Comparison of ENCODE assay signal across 11 mouse cellular contexts in the genomic region with DNA sequence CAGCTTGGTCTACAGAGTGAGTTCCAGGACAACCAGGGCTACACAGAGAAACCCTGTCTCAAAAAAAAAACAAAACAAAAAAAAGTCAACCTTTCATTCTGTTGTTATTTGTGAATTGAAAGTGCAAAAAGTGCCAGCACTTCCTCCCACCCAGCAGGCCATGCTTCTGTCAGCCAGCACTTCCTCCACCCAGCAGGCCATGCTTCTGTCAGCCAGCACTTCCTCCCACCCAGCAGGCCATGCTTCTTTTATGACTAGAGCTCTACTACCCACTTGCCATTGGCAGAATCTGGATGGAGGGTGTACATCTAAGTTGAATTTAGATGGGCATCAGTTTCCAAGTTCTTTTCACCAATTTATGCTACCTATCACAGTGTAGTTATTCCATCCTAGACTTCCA. TPM values are rescaled to one million over a fixed set of nuclear protein-coding genes. Genes with fewer than 3 reads are reported as not detected.
DNase-seq lines count a peak whose midpoint lies in the region; ATAC-seq lines count a peak whose summit lies in the region.
"Had no signal": no experiment of that assay in that cellular context is flagged by ENCODE, and none has a peak within 500 bp of the region (broad histone marks: within the 10 kb centered on the region; RNA-seq: fewer than 3 reads in every experiment).

No protein-coding gene starts in this region.

- ATAC-seq in forebrain, embryonic 12.5 days (ENCODE audit: low FRiP score): no peak
- no peak for ATAC-seq in intestine, embryonic 16.5 days
- ATAC-seq: Patski had no signal

- H3K9me3 ChIP-seq in forebrain, embryonic 12.5 days: no peaks in the 10 kb centered on the region
- no peaks in the 10 kb centered on the region for H3K9me3 ChIP-seq in intestine, embryonic 16.5 days (ENCODE audit: control insufficient read depth, low read length)
- H3K9me3 ChIP-seq: neural tube, embryonic 13.5 days had no signal

- H3K9ac ChIP-seq in forebrain, embryonic 12.5 days: no peak overlapping the region
- no peak overlapping the region for H3K9ac ChIP-seq in intestine, embryonic 16.5 days (ENCODE audit: low read depth, low read length)
- H3K9ac ChIP-seq: neural tube, embryonic 13.5 days had no signal

- H3K36me3 ChIP-seq in forebrain, embryonic 12.5 days (replicated peaks): peaks cover 36% of the 10 kb centered on the region
- peaks cover 3% of the 10 kb centered on the region; the same call in 1 of the 2 replicates for H3K36me3 ChIP-seq in intestine, embryonic 16.5 days (ENCODE audit: control insufficient read depth, insufficient read depth, low read length)

- peak; percentile 13 for DNase-seq in gastrocnemius, postnatal 25 days
- DNase-seq in gastrocnemius, adult 18-20 months (ENCODE audit: low spot score): no peak
- DNase-seq in R1 (ENCODE audit: low read depth, low spot score): peak; percentile 34
- peak; percentile 19 to 61 for DNase-seq in layer of hippocampus, postnatal 14 days (ENCODE audit: low spot score in 2 of 2)
- peak; percentile 29 to 62 for DNase-seq in right cerebral cortex, postnatal 36 days (ENCODE audit: low spot score in 2 of 2)
- DNase-seq in yolk sac, embryonic 10.5 days (ENCODE audit: low spot score): no peak

- no peak overlapping the region for H3K4me2 ChIP-seq in forebrain, embryonic 12.5 days
- no peak overlapping the region for H3K4me2 ChIP-seq in intestine, embryonic 16.5 days (ENCODE audit: low read depth, low read length)
- H3K4me2 ChIP-seq: neural tube, embryonic 13.5 days had no signal

- peaks cover 11% of the 10 kb centered on the region for H3K4me1 ChIP-seq in forebrain, embryonic 12.5 days
- H3K4me1 ChIP-seq in intestine, embryonic 16.5 days (ENCODE audit: control insufficient read depth, insufficient read depth, low read length): peaks cover 8% of the 10 kb centered on the region

- H3K27me3 ChIP-seq in forebrain, embryonic 12.5 days: no peaks in the 10 kb centered on the region
- no peaks in the 10 kb centered on the region for H3K27me3 ChIP-seq in intestine, embryonic 16.5 days (replicated peaks; ENCODE audit: control insufficient read depth, insufficient read depth, low read length)
- H3K27me3 ChIP-seq: neural tube, embryonic 13.5 days; Patski had no signal

- no peak overlapping the region for H3K27ac ChIP-seq in forebrain, embryonic 12.5 days
- no peak overlapping the region for H3K27ac ChIP-seq in intestine, embryonic 16.5 days (ENCODE audit: low read length)
- H3K27ac ChIP-seq: neural tube, embryonic 13.5 days had no signal

- no peak overlapping the region for H3K4me3 ChIP-seq in forebrain, embryonic 12.5 days (replicated peaks)
- no peak overlapping the region for H3K4me3 ChIP-seq in intestine, embryonic 16.5 days (ENCODE audit: low read length)
- H3K4me3 ChIP-seq: erythroblast, embryonic 14.5 days; neural tube, embryonic 13.5 days had no signal

RNA-seq across cellular contexts. Expression of gene St13, which starts 6.9 kb away (rescaled TPM):
- total RNA-seq in gastrocnemius, postnatal 25 days (2021): 10 to 100 TPM; 84.6 to 87.8 TPM
- 100 to 1,000 TPM in 1 of 2 experiments, 10 to 100 TPM in 1; 98.2 to 126 TPM for total RNA-seq in gastrocnemius, adult 18-20 months (2021)
- total RNA-seq in layer of hippocampus, postnatal 14 days (2021): 100 to 1,000 TPM; 155 to 183 TPM
- polyA plus RNA-seq in forebrain, embryonic 12.5 days (2016; fragmentation: Nextera tagmentation; extraction: Ambion mirVana): 218 and 219 TPM in 2 replicates
- polyA plus RNA-seq in intestine, embryonic 16.5 days (2015; fragmentation: Nextera tagmentation; extraction: Ambion mirVana): 154 and 156 TPM in 2 replicates

RNA-seq across cellular contexts. Expression of gene Xpnpep3, which starts 6.9 kb away (rescaled TPM):
- 1 to 10 TPM; 6.5 to 6.7 TPM for total RNA-seq in gastrocnemius, postnatal 25 days (2021)
- 1 to 10 TPM; 6.5 to 6.6 TPM for total RNA-seq in gastrocnemius, adult 18-20 months (2021)
- total RNA-seq in layer of hippocampus, postnatal 14 days (2021): 10 to 100 TPM; 12.3 to 13.8 TPM
- 11.5 and 11.9 TPM in 2 replicates for polyA plus RNA-seq in forebrain, embryonic 12.5 days (2016; fragmentation: Nextera tagmentation; extraction: Ambion mirVana)
- 6.9 and 7.8 TPM in 2 replicates for polyA plus RNA-seq in intestine, embryonic 16.5 days (2015; fragmentation: Nextera tagmentation; extraction: Ambion mirVana)

RNA-seq across cellular contexts. Expression of gene Dnajb7, which starts 15.1 kb away (rescaled TPM):
- total RNA-seq in gastrocnemius, postnatal 25 days (2021): not detected
- not detected for total RNA-seq in gastrocnemius, adult 18-20 months (2021)
- under 1 TPM in 1 of 2 experiments, not detected in 1; 0.38 TPM for total RNA-seq in layer of hippocampus, postnatal 14 days (2021)
- 1.7 and 2.4 TPM in 2 replicates for polyA plus RNA-seq in forebrain, embryonic 12.5 days (2016; fragmentation: Nextera tagmentation; extraction: Ambion mirVana)
- polyA plus RNA-seq in intestine, embryonic 16.5 days (2015; fragmentation: Nextera tagmentation; extraction: Ambion mirVana): 1.2 and 1.6 TPM in 2 replicates
- polyA plus RNA-seq: Patski had no signal

RNA-seq across cellular contexts. Expression of gene Slc25a17, which starts 32.4 kb away (rescaled TPM):
- 10 to 100 TPM in 1 of 2 experiments, 1 to 10 TPM in 1; 9.3 to 12.5 TPM for total RNA-seq in gastrocnemius, postnatal 25 days (2021)
- total RNA-seq in gastrocnemius, adult 18-20 months (2021): 1 to 10 TPM; 6.7 TPM
- 10 to 100 TPM; 57.6 to 63.6 TPM for total RNA-seq in layer of hippocampus, postnatal 14 days (2021)
- 104 and 108 TPM in 2 replicates for polyA plus RNA-seq in forebrain, embryonic 12.5 days (2016; fragmentation: Nextera tagmentation; extraction: Ambion mirVana)
- polyA plus RNA-seq in intestine, embryonic 16.5 days (2015; fragmentation: Nextera tagmentation; extraction: Ambion mirVana): 61.7 and 67.4 TPM in 2 replicates

Comparison
In these comparisons a context has a peak if more than half of its experiments do, and no peak if none do; other contexts are left out.
1. DNase-seq: peak in gastrocnemius, postnatal 25 days (single experiment), R1 (single experiment), layer of hippocampus, postnatal 14 days (2 of 2) and right cerebral cortex, postnatal 36 days (2 of 2); none in gastrocnemius, adult 18-20 months (single experiment) and yolk sac, embryonic 10.5 days (single experiment).